Mouse (Mus musculus) forebrain, embryonic 10.5 days (tissue): Measurements from ENCODE around the gene Ppp1r12a. TPM values are rescaled to one million over a fixed set of nuclear protein-coding genes. Genes with fewer than 3 reads are reported as not detected.
A peak's percentile ranks its signal among the peaks of the same experiment; 100 is the strongest.

Source experiments
- DNase-seq: peaks from one replicate; pipeline ENCODE4 v3.0.0-alpha.2; 2017; ENCODE audit warnings: low spot score; ENCODE audit errors: extremely low spot score
- H3K27ac ChIP-seq: fragments of 300-500 bp; sonication (generic); 2 replicates; pipeline ENCODE4 v1.5.1; 2016; ENCODE audit warnings: mild to moderate bottlenecking
- H3K27me3 ChIP-seq: fragments of 300-500 bp; sonication (generic); 2 replicates; pipeline ENCODE4 v1.6.1; 2016; ENCODE audit warnings: mild to moderate bottlenecking; ENCODE audit not compliant: poor library complexity, severe bottlenecking
- H3K36me3 ChIP-seq: fragments of 300-500 bp; sonication (generic); replicated peaks from 2 replicates; pipeline ENCODE4 v1.6.1; 2016; ENCODE audit warnings: mild to moderate bottlenecking, moderate library complexity
- H3K4me1 ChIP-seq: fragments of 300-500 bp; sonication (generic); 2 replicates; pipeline ENCODE4 v1.6.1; 2016
- H3K4me3 ChIP-seq: fragments of 300-500 bp; sonication (generic); 2 replicates; pipeline ENCODE4 v1.5.1; 2016; ENCODE audit warnings: mild to moderate bottlenecking, moderate library complexity
- H3K9me3 ChIP-seq: fragments of 300-500 bp; sonication (generic); 2 replicates; pipeline ENCODE4 v1.6.1; 2016; ENCODE audit warnings: mild to moderate bottlenecking, moderate library complexity
- WGBS: fragments of 180-500 bp; shearing (Covaris S2); methylation state at CpG from one replicate; pipeline ENCODE4 v1.1.7; 2016; 5-methylcytosine and 5-hydroxymethylcytosine counted together
- polyA plus RNA-seq: library from polyadenylated mRNA; unstranded; fragments of >200 nt; fragmentation: Nextera tagmentation; extraction: Ambion mirVana; gene quantifications from 2 replicates; pipeline ENCODE4 v1.2.1, GENCODE M21; 2016

The Ppp1r12a gene
- polyA plus RNA-seq = 67.5 and 68.0 TPM in 2 replicates

GRCm38 (mm10) chr10:108161261-108162256, at the start of gene Ppp1r12a:
Gene Ppp1r12a (plus strand): TSS chr10:108162193.
- WGBS = under 1% methylated on average over 84 of the region's 89 CpGs
- Histone ChIP-seq H3K9me3 (no peaks in the 10 kb centered on the region), H3K27ac (peak within 1 kb of the TSS; percentile 99)

GRCm38 (mm10) chr10:108113361-108114237, 48.4 kb upstream of the Ppp1r12a start:
- Histone ChIP-seq H3K27me3 (no peaks in the 10 kb centered on the region), H3K4me3 (peak overlapping the region; percentile 14), H3K4me1 (peaks cover 6% of the 10 kb centered on the region), H3K36me3 (no peaks in the 10 kb centered on the region), H3K9me3 (no peaks in the 10 kb centered on the region), H3K27ac (peak overlapping the region; percentile 25; the same call in 1 of the 2 replicates)
- DNase-seq = peak; percentile 17
- WGBS = 56% methylated on average over 17 of the region's 17 CpGs

More at GRCm38 (mm10) chr10:108161261-108162256, at the start of gene Ppp1r12a:
- Histone ChIP-seq H3K4me3 (peak within 1 kb of the TSS; percentile 99), H3K4me1 (peaks cover 38% of the 10 kb centered on the region), H3K27me3 (no peaks in the 10 kb centered on the region), H3K36me3 (0 out of 2 replicates have a peak, but pooled peaks cover 3% of the 10 kb centered on the region)
- peak; percentile 89 for DNase-seq

- no peaks in the 10 kb centered on the region for H3K36me3 ChIP-seq
- no peak overlapping the region for H3K27ac ChIP-seq
- H3K9me3 ChIP-seq = no peaks in the 10 kb centered on the region
- WGBS = 89% methylated on average over 13 of the region's 13 CpGs
- no peaks in the 10 kb centered on the region for H3K27me3 ChIP-seq
- no peak for DNase-seq
- no peak overlapping the region for H3K4me3 ChIP-seq
- peaks cover 3% of the 10 kb centered on the region for H3K4me1 ChIP-seq
Observed at GRCm38 (mm10) chr10:108118200-108119163, 43.5 kb upstream of the Ppp1r12a start.

- no peaks in the 10 kb centered on the region for H3K4me1 ChIP-seq
- no peak overlapping the region for H3K4me3 ChIP-seq
- no peak for DNase-seq
- 88% methylated on average over 1 of the region's 1 CpGs for WGBS
- no peaks in the 10 kb centered on the region for H3K36me3 ChIP-seq
- no peaks in the 10 kb centered on the region for H3K9me3 ChIP-seq
- H3K27me3 ChIP-seq = no peaks in the 10 kb centered on the region
- H3K27ac ChIP-seq = no peak overlapping the region
Observed at GRCm38 (mm10) chr10:108119416-108119815, 42.6 kb upstream of the Ppp1r12a start.

GRCm38 (mm10) chr10:108124934-108125599, 36.9 kb upstream of the Ppp1r12a start:
- no peaks in the 10 kb centered on the region for H3K27me3 ChIP-seq
- no peak for DNase-seq
- H3K27ac ChIP-seq = no peak overlapping the region
- H3K4me3 ChIP-seq = no peak overlapping the region
- no peaks in the 10 kb centered on the region for H3K4me1 ChIP-seq
- WGBS = 84% methylated on average over 3 of the region's 3 CpGs
- no peaks in the 10 kb centered on the region for H3K9me3 ChIP-seq
- no peaks in the 10 kb centered on the region for H3K36me3 ChIP-seq

GRCm38 (mm10) chr10:108129167-108129566, 32.8 kb upstream of the Ppp1r12a start:
- Histone ChIP-seq H3K4me3 (no peak overlapping the region), H3K27ac (no peak overlapping the region), H3K9me3 (no peaks in the 10 kb centered on the region), H3K4me1 (no peaks in the 10 kb centered on the region), H3K36me3 (no peaks in the 10 kb centered on the region), H3K27me3 (no peaks in the 10 kb centered on the region)
- 94% methylated on average over 3 of the region's 3 CpGs for WGBS
- DNase-seq = no peak

- 93% methylated on average over 6 of the region's 6 CpGs for WGBS
- H3K27me3 ChIP-seq = no peaks in the 10 kb centered on the region
- no peak overlapping the region for H3K27ac ChIP-seq
- H3K4me3 ChIP-seq = no peak overlapping the region
- no peaks in the 10 kb centered on the region for H3K9me3 ChIP-seq
- no peaks in the 10 kb centered on the region for H3K36me3 ChIP-seq
- no peak for DNase-seq
- no peaks in the 10 kb centered on the region for H3K4me1 ChIP-seq
Observed at GRCm38 (mm10) chr10:108131858-108132257, 30.1 kb upstream of the Ppp1r12a start.

- Histone ChIP-seq H3K27ac (no peak overlapping the region), H3K36me3 (no peaks in the 10 kb centered on the region), H3K27me3 (no peaks in the 10 kb centered on the region), H3K4me1 (no peaks in the 10 kb centered on the region), H3K4me3 (no peak overlapping the region), H3K9me3 (no peaks in the 10 kb centered on the region)
- WGBS = 95% methylated on average over 6 of the region's 6 CpGs
- DNase-seq = no peak
Observed at GRCm38 (mm10) chr10:108133253-108133652, 28.7 kb upstream of the Ppp1r12a start.

GRCm38 (mm10) chr10:108133745-108134144, 28.2 kb upstream of the Ppp1r12a start:
- H3K4me3 ChIP-seq = no peak overlapping the region
- no peaks in the 10 kb centered on the region for H3K27me3 ChIP-seq
- DNase-seq = no peak
- no peaks in the 10 kb centered on the region for H3K4me1 ChIP-seq
- no peak overlapping the region for H3K27ac ChIP-seq
- no peaks in the 10 kb centered on the region for H3K36me3 ChIP-seq
- 84% methylated on average over 5 of the region's 5 CpGs for WGBS
- H3K9me3 ChIP-seq = no peaks in the 10 kb centered on the region

- no peak for DNase-seq
- H3K9me3 ChIP-seq = no peaks in the 10 kb centered on the region
- no peak overlapping the region for H3K4me3 ChIP-seq
- H3K4me1 ChIP-seq = no peaks in the 10 kb centered on the region
- no peaks in the 10 kb centered on the region for H3K27me3 ChIP-seq
- no peak overlapping the region for H3K27ac ChIP-seq
- H3K36me3 ChIP-seq = no peaks in the 10 kb centered on the region
- 88% methylated on average over 5 of the region's 5 CpGs for WGBS
Observed at GRCm38 (mm10) chr10:108138347-108138746, 23.6 kb upstream of the Ppp1r12a start.

GRCm38 (mm10) chr10:108139788-108140187, 22.2 kb upstream of the Ppp1r12a start:
- H3K4me1 ChIP-seq = no peaks in the 10 kb centered on the region
- no peaks in the 10 kb centered on the region for H3K36me3 ChIP-seq
- H3K9me3 ChIP-seq = no peaks in the 10 kb centered on the region
- no peak overlapping the region for H3K27ac ChIP-seq
- no peaks in the 10 kb centered on the region for H3K27me3 ChIP-seq
- no peak for DNase-seq
- 82% methylated on average over 3 of the region's 3 CpGs for WGBS
- H3K4me3 ChIP-seq = no peak overlapping the region
